Mouse (Mus musculus): Measurements from ENCODE around the gene Lypd3.

DNA sequence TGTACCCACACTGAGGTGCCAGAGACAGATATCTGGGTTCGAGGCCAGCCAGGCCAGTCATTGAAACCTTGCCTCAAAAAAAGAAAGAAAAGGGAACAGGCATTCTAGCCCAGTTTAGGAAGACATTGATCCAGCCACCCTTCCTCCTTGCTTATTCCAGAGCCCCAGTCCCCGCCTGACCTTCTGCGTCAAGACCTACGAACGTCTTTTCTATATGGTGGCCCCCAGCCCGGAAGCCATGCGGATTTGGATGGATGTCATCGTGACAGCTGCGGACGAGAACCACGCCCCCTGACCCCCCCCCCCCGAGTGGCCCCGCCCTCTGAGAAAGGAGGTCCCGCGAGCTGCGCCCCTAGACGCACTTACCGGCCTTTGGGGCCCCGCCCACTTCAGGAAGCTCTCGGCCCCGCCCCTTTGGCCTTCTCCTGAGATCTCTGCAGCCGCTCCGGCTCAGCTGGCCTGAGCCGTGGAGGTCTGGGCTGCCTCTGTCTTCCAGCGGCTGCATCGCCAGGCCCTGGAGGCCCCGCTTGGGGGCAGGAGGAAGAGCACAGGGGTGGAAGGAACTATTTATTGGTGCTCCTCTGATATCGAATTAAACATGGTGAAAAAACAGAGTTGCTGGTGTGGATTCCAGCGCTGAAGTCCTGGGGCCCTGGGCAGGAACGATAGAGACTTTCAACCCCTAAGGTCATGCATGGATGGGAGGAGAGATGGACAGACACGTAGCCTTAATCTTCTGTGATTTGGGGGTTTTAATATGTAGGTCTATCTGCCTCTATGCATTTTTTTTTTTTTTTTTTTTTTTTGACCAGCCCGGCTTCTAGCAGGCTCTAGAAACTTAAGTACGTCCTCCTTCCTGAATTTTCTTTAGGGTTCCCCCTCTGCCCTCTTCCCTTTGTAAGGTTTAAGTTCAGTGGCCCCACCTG is 7.4 kb upstream of the Lypd3 start:
- TF ChIP-seq CTCF (IDR thresholded peaks at IDR 0.05; ENCODE audit: insufficient read depth, low read depth, low read length), result no peak
- TF ChIP-seq POLR2A (IDR thresholded peaks at IDR 0.05; ENCODE audit: insufficient read depth, low read depth, low read length), result no peak

Data from olfactory bulb, adult 2 months (tissue).